Mouse (Mus musculus) hindbrain, embryonic 16.5 days (tissue): Measurements from ENCODE around the gene Mrpl49. TPM values are rescaled to one million over a fixed set of nuclear protein-coding genes. Genes with fewer than 3 reads are reported as not detected.
A peak's percentile ranks its signal among the peaks of the same experiment; 100 is the strongest.

Experiments used
- ATAC-seq: fragments of 200-750 bp; cut with Nextera tagmentation; 2 replicates; pipeline ENCODE4 v1.8.0; 2017; ENCODE audit warnings: moderate TSS enrichment, moderate library complexity
- H3K27ac ChIP-seq: fragments of 300-500 bp; sonication (generic); 2 replicates; pipeline ENCODE4 v1.5.1; 2014; ENCODE audit warnings: low read depth, mild to moderate bottlenecking, control low read depth, low read length, moderate library complexity
- H3K27me3 ChIP-seq: fragments of 300-500 bp; sonication (generic); replicated peaks from 2 replicates; pipeline ENCODE4 v1.6.1; 2014; ENCODE audit warnings: low read length; ENCODE audit not compliant: control insufficient read depth, insufficient read depth
- H3K36me3 ChIP-seq: fragments of 300-500 bp; sonication (generic); 2 replicates; pipeline ENCODE4 v1.6.1; 2014; ENCODE audit warnings: mild to moderate bottlenecking, low read length, moderate library complexity, mixed read lengths; ENCODE audit not compliant: control insufficient read depth, insufficient read depth
- H3K4me1 ChIP-seq: fragments of 300-500 bp; sonication (generic); 2 replicates; pipeline ENCODE4 v1.6.1; 2014; ENCODE audit warnings: low read depth, low read length; ENCODE audit not compliant: control insufficient read depth, insufficient read depth
- H3K4me2 ChIP-seq: fragments of 300-500 bp; sonication (generic); 2 replicates; pipeline ENCODE4 v1.6.1; 2014; ENCODE audit warnings: mild to moderate bottlenecking, low read length, control low read depth, moderate library complexity
- H3K4me3 ChIP-seq: fragments of 300-500 bp; sonication (generic); 2 replicates; pipeline ENCODE4 v1.5.1; 2014; ENCODE audit warnings: mild to moderate bottlenecking, low read length, control low read depth, moderate library complexity
- H3K9ac ChIP-seq: fragments of 300-500 bp; sonication (generic); 2 replicates; pipeline ENCODE4 v1.6.1; 2014; ENCODE audit warnings: low read depth, mild to moderate bottlenecking, control low read depth, low read length, moderate library complexity
- H3K9me3 ChIP-seq: fragments of 300-500 bp; sonication (generic); 2 replicates; pipeline ENCODE4 v1.6.1; 2014; ENCODE audit warnings: mild to moderate bottlenecking, low read length, moderate library complexity; ENCODE audit not compliant: control insufficient read depth
- WGBS: fragments of 180-500 bp; shearing (Covaris S2); extraction: QIAGEN DNeasy Blood & Tissue Kit; methylation state at CpG from one replicate; pipeline ENCODE4 v1.1.7; 2014; 5-methylcytosine and 5-hydroxymethylcytosine counted together
- polyA plus RNA-seq: library from polyadenylated mRNA; unstranded; fragments of >200 nt; fragmentation: Nextera tagmentation; extraction: Ambion mirVana; gene quantifications from 2 replicates; pipeline ENCODE4 v1.2.1, GENCODE M21; 2015

Gene Mrpl49
- 62.4 and 68.8 TPM in 2 replicates for polyA plus RNA-seq

DNA sequence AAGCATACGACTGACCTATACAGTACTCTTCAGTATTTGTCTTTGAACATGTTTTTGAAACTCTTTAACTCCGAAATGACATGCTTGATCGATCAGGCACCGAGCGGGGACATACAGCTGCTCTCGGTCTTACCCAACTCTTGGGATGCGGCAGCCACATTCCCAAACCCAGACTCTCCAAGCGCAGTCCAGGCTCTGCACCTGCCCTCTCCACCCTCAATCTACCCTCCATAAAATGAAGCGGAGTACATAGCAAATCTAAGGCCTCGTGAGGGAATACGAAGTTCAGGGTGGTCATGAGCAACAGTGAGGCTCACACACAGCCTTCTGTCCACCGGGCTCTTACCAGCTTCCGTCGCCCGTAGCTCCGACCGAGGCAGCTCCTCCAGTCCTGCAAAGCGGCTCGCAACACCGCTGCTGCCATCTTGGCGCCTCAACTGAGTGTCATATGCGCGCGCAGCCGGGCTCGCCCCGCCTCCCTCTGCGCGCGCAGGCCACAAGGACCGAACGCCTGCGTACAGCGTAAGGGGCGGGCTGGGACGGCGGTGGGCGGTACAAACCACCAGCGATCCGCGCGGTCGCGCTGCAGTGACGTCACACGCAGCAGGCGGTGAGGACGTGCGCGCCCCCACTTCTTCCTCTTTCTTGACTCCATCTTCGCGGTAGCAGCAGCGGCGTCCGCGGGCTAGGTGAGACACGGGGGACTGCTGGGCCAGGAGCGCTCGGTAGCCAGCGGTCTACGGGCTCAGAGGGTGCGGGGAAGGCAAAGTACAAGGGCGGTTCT is at the start of gene Mrpl49, which contains the start of gene Fau:
Gene Mrpl49, minus strand, starts transcription at position 473 of the 784 bp plus-strand sequence.
Gene Fau, plus strand, starts transcription at position 532 of the 784 bp plus-strand sequence.
- H3K27ac ChIP-seq: peak within 1 kb of the TSS; percentile 80
- H3K9me3 ChIP-seq: no peaks in the 10 kb centered on the region
- under 1% methylated on average over 50 of the region's 63 CpGs for WGBS
- peak within 1 kb of the TSS; percentile 63 for H3K4me3 ChIP-seq
- H3K27me3 ChIP-seq: no peaks in the 10 kb centered on the region
- peak within 1 kb of the TSS; percentile 90 for H3K4me2 ChIP-seq
- peak within 1 kb of the TSS; percentile 89 for H3K9ac ChIP-seq
- peaks cover 24% of the 10 kb centered on the region for H3K36me3 ChIP-seq
- H3K4me1 ChIP-seq: peaks cover 28% of the 10 kb centered on the region
- ATAC-seq: peak; percentile 89

DNA sequence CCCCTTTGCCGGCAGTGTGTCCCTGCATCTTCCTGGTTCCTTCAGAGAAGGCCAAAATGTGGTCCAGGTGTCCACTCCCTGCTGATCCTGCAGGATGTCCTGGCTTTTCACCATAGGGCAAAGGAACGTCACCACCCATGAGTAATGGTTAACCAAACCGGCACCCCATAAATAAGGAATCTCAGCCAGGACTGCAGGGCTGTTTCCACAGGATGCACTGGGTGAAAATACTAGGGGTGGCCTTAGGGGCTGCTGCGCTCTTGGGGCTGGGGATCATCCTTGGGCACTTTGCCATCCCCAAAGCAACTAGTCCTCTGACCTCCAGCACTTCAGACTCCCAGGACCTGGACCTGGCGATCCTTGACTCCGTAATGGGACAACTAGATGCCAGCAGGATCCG is 48.0 kb upstream of the Mrpl49 start, which contains the start of gene Naaladl1:
Gene Naaladl1, plus strand, starts transcription at position 197 of the 400 bp plus-strand sequence.
- no peak within 1 kb of the TSS for H3K4me3 ChIP-seq

DNA sequence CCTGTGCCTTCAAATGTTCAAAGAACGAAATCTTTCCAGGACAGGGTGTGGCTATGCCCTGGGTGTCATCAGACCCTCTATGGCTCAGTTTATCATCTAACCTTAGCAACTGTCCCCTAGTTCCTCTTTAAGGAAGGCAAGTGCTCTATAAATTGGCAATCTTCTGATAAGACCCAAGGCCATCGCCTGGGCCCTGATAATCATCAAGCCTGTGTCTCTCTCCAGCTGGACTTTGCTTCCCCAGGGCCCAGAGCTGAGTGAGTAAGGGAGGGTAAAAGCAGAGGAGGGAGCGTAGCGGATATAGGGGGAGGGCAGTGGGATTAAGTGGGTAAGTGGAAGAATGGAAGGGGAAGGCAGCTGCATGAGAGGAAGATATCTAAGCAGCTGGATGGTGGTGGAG is 46.9 kb upstream of the Mrpl49 start:
- no peak for ATAC-seq
- H3K27ac ChIP-seq: no peak overlapping the region
- H3K36me3 ChIP-seq: no peaks in the 10 kb centered on the region
- no peak overlapping the region for H3K4me3 ChIP-seq
- no peaks in the 10 kb centered on the region for H3K4me1 ChIP-seq
- no peak overlapping the region for H3K9ac ChIP-seq
- H3K27me3 ChIP-seq: no peaks in the 10 kb centered on the region
- no peaks in the 10 kb centered on the region for H3K9me3 ChIP-seq
- 84% methylated on average over 4 of the region's 4 CpGs for WGBS
- H3K4me2 ChIP-seq: no peak overlapping the region

More for the DNA sequence above, 48.0 kb upstream of the Mrpl49 start, which contains the start of gene Naaladl1:
- 83% methylated on average over 7 of the region's 7 CpGs for WGBS
- no peaks in the 10 kb centered on the region for H3K4me1 ChIP-seq
- H3K4me2 ChIP-seq: no peak within 1 kb of the TSS
- H3K36me3 ChIP-seq: no peaks in the 10 kb centered on the region
- no peak within 1 kb of the TSS for H3K9ac ChIP-seq
- ATAC-seq: no peak
- H3K27ac ChIP-seq: no peak within 1 kb of the TSS
- H3K27me3 ChIP-seq: no peaks in the 10 kb centered on the region
- H3K9me3 ChIP-seq: no peaks in the 10 kb centered on the region

DNA sequence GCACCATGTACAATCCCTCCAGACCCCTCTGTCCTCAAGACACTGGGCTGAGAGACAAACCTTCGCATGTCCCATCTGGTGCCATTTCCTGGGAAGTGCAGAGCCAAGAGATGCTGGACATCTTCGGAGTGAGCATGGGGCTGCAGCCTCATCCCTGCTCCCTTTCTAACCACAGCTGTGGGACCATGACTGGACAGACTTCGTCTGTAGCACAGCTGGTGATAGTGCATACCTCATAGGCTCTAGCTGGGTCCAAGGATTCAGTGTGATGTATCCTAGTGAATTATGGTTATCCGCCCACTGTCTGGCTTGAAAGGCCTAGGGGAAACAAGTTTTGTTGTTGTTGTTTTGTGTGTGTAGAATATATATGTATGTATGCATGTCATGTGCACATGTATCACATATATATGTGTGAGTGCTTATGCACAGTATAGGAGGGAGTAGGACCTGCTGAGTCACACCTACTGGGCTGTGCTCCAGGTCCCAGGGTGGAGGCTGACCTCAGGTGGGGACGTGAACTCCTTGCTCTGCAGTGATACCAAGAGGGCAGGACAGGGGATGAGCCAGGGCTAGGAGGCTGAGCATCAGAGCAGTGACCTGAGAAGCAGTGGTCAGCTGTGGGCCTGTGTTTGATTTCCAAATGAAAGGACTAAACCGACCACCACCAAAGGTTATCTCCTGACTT is 44.7 kb upstream of the Mrpl49 start:
- Histone ChIP-seq H3K9ac (no peak overlapping the region), H3K4me2 (no peak overlapping the region), H3K4me3 (no peak overlapping the region), H3K4me1 (no peaks in the 10 kb centered on the region), H3K27ac (no peak overlapping the region), H3K9me3 (no peaks in the 10 kb centered on the region), H3K27me3 (no peaks in the 10 kb centered on the region), H3K36me3 (no peaks in the 10 kb centered on the region)
- no peak for ATAC-seq
- WGBS: 78% methylated on average over 6 of the region's 6 CpGs

DNA sequence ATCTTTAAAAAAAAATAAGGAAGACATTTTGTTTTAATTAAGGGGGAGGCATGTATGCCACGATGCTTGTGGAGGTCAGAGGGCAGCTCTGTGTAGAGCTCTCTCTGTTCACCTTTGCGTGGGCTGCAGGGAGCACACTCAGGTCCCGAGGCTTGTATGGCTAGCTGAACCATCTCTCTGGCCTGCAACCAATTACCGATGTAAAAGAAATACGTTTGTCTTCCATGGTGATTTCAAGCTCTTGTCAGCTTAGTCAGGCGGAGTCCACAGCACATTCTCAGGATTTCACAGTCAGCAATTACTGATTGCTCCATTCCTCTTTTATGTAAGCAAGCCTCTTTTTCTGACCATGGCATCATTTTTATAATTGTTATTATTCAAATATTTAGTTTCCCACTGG is 43.6 kb upstream of the Mrpl49 start:
- H3K9me3 ChIP-seq: no peaks in the 10 kb centered on the region
- no peak for ATAC-seq
- H3K27ac ChIP-seq: no peak overlapping the region
- H3K4me3 ChIP-seq: no peak overlapping the region
- no peak overlapping the region for H3K9ac ChIP-seq
- no peaks in the 10 kb centered on the region for H3K36me3 ChIP-seq
- H3K4me1 ChIP-seq: no peaks in the 10 kb centered on the region
- 65% methylated on average over 6 of the region's 6 CpGs for WGBS
- H3K4me2 ChIP-seq: no peak overlapping the region
- H3K27me3 ChIP-seq: no peaks in the 10 kb centered on the region

DNA sequence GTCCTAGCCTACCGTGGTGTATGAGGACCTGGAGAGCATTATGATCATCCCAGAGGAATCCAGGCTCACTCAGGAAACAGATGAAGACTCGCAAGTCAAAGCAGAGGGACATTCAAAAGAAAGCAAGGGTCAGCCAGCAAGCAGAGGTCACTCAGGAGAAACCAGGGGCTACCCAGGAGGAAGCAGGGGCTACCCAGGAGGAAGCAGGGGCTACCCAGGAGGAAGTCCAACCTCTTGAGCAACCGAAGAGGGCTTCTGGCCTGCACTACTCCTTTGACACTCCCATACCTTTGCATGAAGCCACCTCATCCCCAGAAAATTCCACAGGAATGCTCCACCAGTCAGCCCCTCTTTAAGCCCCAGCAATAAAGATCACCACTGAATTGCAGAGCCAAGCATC is 40.3 kb upstream of the Mrpl49 start:
- H3K27ac ChIP-seq: no peak overlapping the region
- no peak overlapping the region for H3K4me3 ChIP-seq
- ATAC-seq: no peak
- no peaks in the 10 kb centered on the region for H3K27me3 ChIP-seq
- H3K9ac ChIP-seq: no peak overlapping the region
- no peaks in the 10 kb centered on the region for H3K4me1 ChIP-seq
- no peaks in the 10 kb centered on the region for H3K9me3 ChIP-seq
- no peak overlapping the region for H3K4me2 ChIP-seq
- no peaks in the 10 kb centered on the region for H3K36me3 ChIP-seq
- WGBS: 80% methylated on average over 3 of the region's 3 CpGs

DNA sequence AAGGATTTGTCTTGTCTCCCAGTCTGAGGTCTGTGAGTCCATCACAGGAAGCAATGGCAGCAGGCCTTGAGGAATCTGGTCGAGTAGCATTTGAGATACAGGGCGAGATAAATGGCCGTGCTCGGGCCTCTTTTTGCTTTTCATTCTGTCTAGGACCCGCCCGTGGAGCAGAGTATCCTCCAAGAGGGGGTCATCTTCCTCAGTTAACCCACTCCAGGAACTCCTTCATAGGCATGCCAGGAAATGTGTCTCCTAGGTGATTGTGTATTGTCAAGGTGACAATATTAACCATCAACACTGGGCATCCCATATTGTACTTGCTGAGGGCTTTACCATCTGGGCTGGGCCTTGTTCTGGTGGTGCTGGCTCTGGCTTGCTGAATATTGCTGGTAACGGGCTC is 36.5 kb upstream of the Mrpl49 start, which contains the start of gene AC131692.1:
Gene AC131692.1, plus strand, starts transcription at position 301 of the 400 bp plus-strand sequence.
- no peaks in the 10 kb centered on the region for H3K36me3 ChIP-seq
- 90% methylated on average over 7 of the region's 7 CpGs for WGBS
- no peaks in the 10 kb centered on the region for H3K4me1 ChIP-seq
- H3K27ac ChIP-seq: no peak within 1 kb of the TSS
- ATAC-seq: no peak
- H3K9me3 ChIP-seq: no peaks in the 10 kb centered on the region
- H3K4me2 ChIP-seq: no peak within 1 kb of the TSS
- H3K27me3 ChIP-seq: no peaks in the 10 kb centered on the region
- no peak within 1 kb of the TSS for H3K9ac ChIP-seq
- H3K4me3 ChIP-seq: no peak within 1 kb of the TSS

DNA sequence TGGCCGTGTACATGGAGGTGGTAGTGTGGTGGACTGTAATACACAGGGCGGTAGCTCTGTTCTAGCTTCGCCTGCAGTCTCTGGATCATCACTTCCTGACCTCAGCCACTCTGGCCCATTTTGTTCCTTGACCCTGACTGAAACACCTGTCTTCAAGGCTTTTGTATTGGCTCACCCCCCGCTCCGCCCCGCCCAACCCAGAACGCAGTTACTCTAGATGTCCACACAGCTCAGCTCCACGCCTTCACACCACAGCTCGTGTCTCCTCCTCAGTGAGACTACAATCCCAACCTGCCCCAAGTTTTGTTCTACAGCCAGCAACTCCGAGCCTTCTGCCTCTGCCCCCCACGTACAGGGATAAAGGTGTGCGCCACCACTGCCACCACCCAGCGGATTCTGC is 31.3 kb upstream of the Mrpl49 start:
- ATAC-seq: no peak

DNA sequence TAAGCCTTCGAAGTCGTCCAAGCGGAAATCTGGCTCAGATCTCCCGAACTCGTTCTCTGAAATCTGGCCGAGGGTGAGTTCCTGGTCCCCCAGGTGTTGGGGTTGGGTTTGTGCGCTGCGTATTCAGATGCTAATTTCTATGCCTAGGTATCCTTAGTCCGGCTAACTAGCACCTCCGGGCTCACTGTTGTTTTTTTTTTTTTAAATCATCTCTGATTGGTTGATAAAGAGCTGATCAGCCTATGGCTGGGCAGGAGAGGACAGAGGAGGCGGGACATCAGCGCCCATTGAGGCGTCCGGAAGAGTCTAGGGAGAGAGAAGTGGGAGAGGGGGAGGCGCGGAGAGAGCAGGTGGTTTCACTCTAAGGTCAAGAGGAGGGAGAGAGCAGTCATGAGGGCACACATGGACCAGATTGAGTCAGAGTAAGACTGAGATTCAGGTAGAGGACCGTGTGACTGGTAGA is 27.9 kb upstream of the Mrpl49 start:
- Histone ChIP-seq H3K9ac (0 out of 2 replicates have a peak overlapping the region, but pooled peaks have one; percentile 7), H3K36me3 (peaks cover 10% of the 10 kb centered on the region), H3K4me1 (peaks cover 19% of the 10 kb centered on the region), H3K4me2 (peak overlapping the region; percentile 85), H3K27me3 (no peaks in the 10 kb centered on the region), H3K27ac (no peak overlapping the region), H3K9me3 (no peaks in the 10 kb centered on the region), H3K4me3 (peak overlapping the region; percentile 53)
- ATAC-seq: peak; percentile 60
- WGBS: 0% methylated on average over 17 of the region's 17 CpGs

More for the DNA sequence above, 31.3 kb upstream of the Mrpl49 start:
- Histone ChIP-seq H3K27me3 (no peaks in the 10 kb centered on the region), H3K4me1 (peaks cover 12% of the 10 kb centered on the region), H3K36me3 (no peaks in the 10 kb centered on the region), H3K4me3 (no peak overlapping the region), H3K9me3 (no peaks in the 10 kb centered on the region), H3K9ac (no peak overlapping the region), H3K4me2 (no peak overlapping the region), H3K27ac (no peak overlapping the region)
- WGBS: 91% methylated on average over 13 of the region's 13 CpGs
